Comparison of ENCODE assay signal across 20 mouse cellular contexts in genomic region chr12:86129696-86130095, GRCm38 (mm10). TPM values are rescaled to one million over a fixed set of nuclear protein-coding genes. Genes with fewer than 3 reads are reported as not detected.
A peak's percentile ranks its signal among the peaks of the same experiment; 100 is the strongest.
DNase-seq lines count a peak whose midpoint lies in the region; ATAC-seq lines count a peak whose summit lies in the region.
"Had no signal": no experiment of that assay in that cellular context is flagged by ENCODE, and none has a peak within 500 bp of the region (broad histone marks: within the 10 kb centered on the region; RNA-seq: fewer than 3 reads in every experiment).

No protein-coding gene starts in this region.

- H3K4me2 ChIP-seq in kidney, embryonic 16.5 days (replicated peaks; ENCODE audit: low read depth, low read length): no peak overlapping the region
- no peak overlapping the region for H3K4me2 ChIP-seq in hindbrain, embryonic 16.5 days (ENCODE audit: low read length)
- H3K4me2 ChIP-seq: hindbrain, embryonic 12.5 days; lung, embryonic 15.5 days; neural tube, embryonic 12.5 days had no signal

- no peak overlapping the region for H3K9ac ChIP-seq in kidney, embryonic 16.5 days (replicated peaks; ENCODE audit: low read length)
- no peak overlapping the region for H3K9ac ChIP-seq in hindbrain, embryonic 16.5 days (ENCODE audit: low read depth, low read length)
- H3K9ac ChIP-seq: hindbrain, embryonic 12.5 days; liver, embryonic 14.5 days; lung, embryonic 15.5 days; neural tube, embryonic 12.5 days had no signal

- ATAC-seq in kidney, embryonic 16.5 days (ENCODE audit: low FRiP score, low TSS enrichment): no peak
- no peak for ATAC-seq in hindbrain, embryonic 16.5 days
- ATAC-seq: forebrain, embryonic 16.5 days had no signal

- no peaks in the 10 kb centered on the region for H3K9me3 ChIP-seq in kidney, embryonic 16.5 days (ENCODE audit: low read length)
- H3K9me3 ChIP-seq in embryonic facial prominence, embryonic 10.5 days: no peaks in the 10 kb centered on the region
- H3K9me3 ChIP-seq in hindbrain, embryonic 16.5 days (ENCODE audit: control insufficient read depth, low read length): no peaks in the 10 kb centered on the region
- H3K9me3 ChIP-seq: forebrain, embryonic 10.5 days; hindbrain, embryonic 12.5 days; lung, embryonic 15.5 days; neural tube, embryonic 12.5 days had no signal

- 62% methylated on average over 10 of the region's 10 CpGs for WGBS in kidney, embryonic 16.5 days
- 73% methylated on average over 10 of the region's 10 CpGs for WGBS in embryonic facial prominence, embryonic 10.5 days
- WGBS in hindbrain, embryonic 16.5 days: 72% methylated on average over 10 of the region's 10 CpGs

- peaks cover 3% of the 10 kb centered on the region; the same call in 1 of the 2 replicates for H3K4me1 ChIP-seq in kidney, embryonic 16.5 days (ENCODE audit: insufficient read depth, low read length)
- peaks cover 16% of the 10 kb centered on the region for H3K4me1 ChIP-seq in embryonic facial prominence, embryonic 10.5 days
- H3K4me1 ChIP-seq in hindbrain, embryonic 16.5 days (ENCODE audit: control insufficient read depth, insufficient read depth, low read depth, low read length): no peaks in the 10 kb centered on the region
- H3K4me1 ChIP-seq: lung, embryonic 15.5 days; neural tube, embryonic 12.5 days had no signal

- H3K27ac ChIP-seq in kidney, embryonic 16.5 days (ENCODE audit: low read length): no peak overlapping the region
- 0 out of 2 replicates have a peak overlapping the region, but pooled peaks have one; percentile 10 for H3K27ac ChIP-seq in embryonic facial prominence, embryonic 10.5 days (replicated peaks)
- H3K27ac ChIP-seq in hindbrain, embryonic 16.5 days (ENCODE audit: low read depth, low read length): no peak overlapping the region
- H3K27ac ChIP-seq: forebrain, embryonic 10.5 days; hindbrain, embryonic 12.5 days; left cerebral cortex, adult 2 months; liver, embryonic 14.5 days; lung, embryonic 15.5 days; neural tube, embryonic 12.5 days had no signal

- no peaks in the 10 kb centered on the region for H3K27me3 ChIP-seq in kidney, embryonic 16.5 days (ENCODE audit: insufficient read depth, low read length)
- H3K27me3 ChIP-seq in embryonic facial prominence, embryonic 10.5 days (replicated peaks; ENCODE audit: low read depth, poor library complexity, severe bottlenecking): no peaks in the 10 kb centered on the region
- H3K27me3 ChIP-seq in hindbrain, embryonic 16.5 days (replicated peaks; ENCODE audit: control insufficient read depth, insufficient read depth, low read length): no peaks in the 10 kb centered on the region
- H3K27me3 ChIP-seq: hindbrain, embryonic 12.5 days; lung, embryonic 15.5 days; neural tube, embryonic 12.5 days had no signal

- DNase-seq in kidney, adult 18-20 months: peak; percentile 50
- DNase-seq in R1 (ENCODE audit: low read depth, low spot score): peak; percentile 58
- no peak for DNase-seq in embryonic facial prominence, embryonic 10.5 days (ENCODE audit: low spot score)
- peak; percentile 53 to 72 for DNase-seq in kidney, postnatal 25 days
- no peak for DNase-seq in liver
- DNase-seq: cerebellum, adult 9-11 months; gastrocnemius, postnatal 14 days; heart, adult 18-20 months; heart, postnatal 10 days; midbrain, embryonic 14.5 days; right cerebral cortex, postnatal 25 days had no signal

- H3K4me3 ChIP-seq in kidney, embryonic 16.5 days (ENCODE audit: low read length): no peak overlapping the region
- H3K4me3 ChIP-seq in embryonic facial prominence, embryonic 10.5 days: no peak overlapping the region
- H3K4me3 ChIP-seq in hindbrain, embryonic 16.5 days (ENCODE audit: low read length): no peak overlapping the region
- H3K4me3 ChIP-seq: forebrain, embryonic 10.5 days; hindbrain, embryonic 12.5 days; left cerebral cortex, adult 2 months; lung, embryonic 15.5 days; neural tube, embryonic 12.5 days had no signal

- H3K36me3 ChIP-seq in kidney, embryonic 16.5 days (ENCODE audit: insufficient read depth, low read length): no peaks in the 10 kb centered on the region
- H3K36me3 ChIP-seq in embryonic facial prominence, embryonic 10.5 days (replicated peaks): no peaks in the 10 kb centered on the region
- no peaks in the 10 kb centered on the region for H3K36me3 ChIP-seq in hindbrain, embryonic 16.5 days (ENCODE audit: control insufficient read depth, insufficient read depth, low read length)
- H3K36me3 ChIP-seq: forebrain, embryonic 10.5 days; hindbrain, embryonic 12.5 days; lung, embryonic 15.5 days; neural tube, embryonic 12.5 days had no signal

RNA-seq across cellular contexts. Expression of gene Ift43, which starts 47.4 kb away (rescaled TPM):
- polyA plus RNA-seq in kidney, embryonic 16.5 days (2015; fragmentation: Nextera tagmentation; extraction: Ambion mirVana): 74.7 and 76.7 TPM in 2 replicates
- polyA plus RNA-seq in embryonic facial prominence, embryonic 10.5 days (2016; fragmentation: Nextera tagmentation; extraction: Ambion mirVana): 62.4 and 64.8 TPM in 2 replicates
- 43.0 and 43.3 TPM in 2 replicates for polyA plus RNA-seq in hindbrain, embryonic 16.5 days (2015; fragmentation: Nextera tagmentation; extraction: Ambion mirVana)

RNA-seq across cellular contexts. Expression of gene Tgfb3, which starts 50.9 kb away (rescaled TPM):
- polyA plus RNA-seq in kidney, embryonic 16.5 days (2015; fragmentation: Nextera tagmentation; extraction: Ambion mirVana): 27.0 and 28.2 TPM in 2 replicates
- 10.7 and 14.4 TPM in 2 replicates for polyA plus RNA-seq in embryonic facial prominence, embryonic 10.5 days (2016; fragmentation: Nextera tagmentation; extraction: Ambion mirVana)
- 5.1 and 7.6 TPM in 2 replicates for polyA plus RNA-seq in hindbrain, embryonic 16.5 days (2015; fragmentation: Nextera tagmentation; extraction: Ambion mirVana)

Comparison
In these comparisons a context has a peak if more than half of its experiments do, and no peak if none do; other contexts are left out.
1. DNase-seq: peak in kidney, adult 18-20 months (single experiment), R1 (single experiment) and kidney, postnatal 25 days (2 of 2); none in embryonic facial prominence, embryonic 10.5 days (single experiment) and liver (single experiment).